Mouse (Mus musculus): ENCODE measurements around the gene Trim62.

The Trim62 gene

DNA sequence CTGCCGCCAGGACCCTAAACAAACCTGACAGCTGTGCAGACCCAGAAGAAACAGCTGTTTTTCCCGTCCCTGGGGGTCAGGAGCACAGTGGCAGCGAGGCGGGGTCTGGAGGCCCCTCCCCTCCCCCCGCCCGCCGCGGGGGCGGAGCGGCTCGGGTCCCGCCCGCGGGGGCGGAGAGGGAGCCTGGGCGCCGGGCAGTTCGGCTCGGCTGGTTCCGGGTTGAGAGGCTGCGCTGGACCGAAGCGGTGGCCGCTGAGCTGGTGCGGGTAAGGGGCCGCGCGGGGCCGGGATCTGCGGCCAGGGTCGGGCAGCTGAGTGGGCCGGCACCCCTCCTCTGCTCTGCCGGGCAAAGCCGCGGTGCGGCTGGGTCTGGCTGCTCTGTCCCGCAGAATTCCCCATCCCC is at the start of gene Trim62:
TSS of gene Trim62 (plus strand) at position 202 of the 403 bp plus-strand sequence.
- DNase-seq (ENCODE audit: low spot score): peak; percentile 92

DNA sequence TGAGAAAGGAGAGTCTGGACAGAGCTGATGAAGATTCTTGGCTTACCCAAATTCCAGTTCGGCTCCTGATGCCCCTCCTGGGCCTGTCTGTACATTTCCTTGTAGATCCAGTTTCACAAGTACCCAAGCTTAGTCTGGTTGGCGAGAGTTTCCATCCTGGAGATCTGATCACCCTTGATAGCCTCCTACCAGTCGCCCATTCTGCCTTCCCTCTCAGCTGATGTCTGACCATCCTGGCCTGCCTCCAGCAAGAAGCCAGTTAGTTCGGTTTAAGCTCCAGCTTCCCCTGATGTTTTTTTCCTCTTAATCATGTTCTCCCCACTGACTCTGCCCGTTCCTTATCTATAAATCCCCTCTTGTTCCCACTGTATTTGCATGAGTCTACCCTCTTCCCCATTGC is 45.2 kb upstream of the Trim62 start:
- DNase-seq (ENCODE audit: low spot score): peak; percentile 29

- peak; percentile 77 for DNase-seq (ENCODE audit: low spot score)
Observed at GRCm38 (mm10) chr4:128839811-128840738, 43.3 kb upstream of the Trim62 start.

GRCm38 (mm10) chr4:128841259-128841658 is 42.1 kb upstream of the Trim62 start:
- peak; percentile 40 for DNase-seq (ENCODE audit: low spot score)

GRCm38 (mm10) chr4:128844566-128844965 is 38.8 kb upstream of the Trim62 start:
- no peak for DNase-seq (ENCODE audit: low spot score)

DNA sequence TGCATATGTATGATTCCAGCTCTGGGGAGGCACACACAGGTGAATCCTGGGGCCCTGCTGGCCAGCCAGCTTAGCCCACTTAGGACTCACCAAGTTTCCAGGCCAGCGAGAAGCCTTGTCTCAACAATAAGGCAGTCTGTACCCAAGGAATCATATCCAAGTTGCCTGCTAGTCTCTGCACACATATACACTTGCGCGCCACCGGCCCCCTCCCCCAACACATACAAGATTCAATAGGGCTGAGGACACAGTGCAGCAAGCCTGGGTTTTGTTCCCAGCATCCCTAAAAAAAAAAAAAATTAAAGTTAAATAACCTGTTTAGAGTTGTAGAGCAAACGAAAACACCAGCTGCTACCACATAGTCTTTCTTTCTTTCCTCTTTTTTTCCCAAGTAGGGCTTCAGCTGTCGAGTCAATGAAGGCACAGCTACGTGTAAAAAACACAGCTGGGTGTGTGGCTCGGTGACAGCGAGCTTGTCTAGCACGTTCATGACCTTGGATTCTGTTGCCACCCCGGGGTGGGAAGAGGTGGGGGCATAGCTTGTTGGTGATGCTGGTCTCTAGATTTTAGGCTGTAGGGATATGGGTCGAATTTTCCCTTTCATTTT is 37.9 kb upstream of the Trim62 start:
- no peak for DNase-seq (ENCODE audit: low spot score)

DNA sequence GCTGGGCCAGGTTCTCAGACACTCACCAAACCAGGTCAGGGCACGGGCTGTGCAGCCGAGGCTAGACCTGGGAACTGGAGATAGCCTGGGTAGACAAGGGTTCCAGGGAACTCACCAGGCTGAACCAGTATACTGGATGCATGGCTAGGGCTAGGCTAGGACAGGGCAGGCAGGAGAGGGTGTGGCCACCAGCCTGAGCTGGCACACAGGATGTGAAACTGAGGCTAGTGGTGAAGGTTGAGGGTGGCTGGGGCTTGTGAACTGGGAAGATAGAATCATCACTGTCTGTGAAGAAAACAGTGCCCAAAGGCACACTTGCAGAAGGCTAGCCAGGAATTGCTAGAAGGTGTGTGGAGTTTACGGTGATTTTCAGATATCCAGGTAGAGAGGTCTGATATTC is 34.4 kb upstream of the Trim62 start:
- DNase-seq (ENCODE audit: low spot score): no peak

- no peak for DNase-seq (ENCODE audit: low spot score)
Observed at GRCm38 (mm10) chr4:128849686-128850085, 33.7 kb upstream of the Trim62 start.

DNA sequence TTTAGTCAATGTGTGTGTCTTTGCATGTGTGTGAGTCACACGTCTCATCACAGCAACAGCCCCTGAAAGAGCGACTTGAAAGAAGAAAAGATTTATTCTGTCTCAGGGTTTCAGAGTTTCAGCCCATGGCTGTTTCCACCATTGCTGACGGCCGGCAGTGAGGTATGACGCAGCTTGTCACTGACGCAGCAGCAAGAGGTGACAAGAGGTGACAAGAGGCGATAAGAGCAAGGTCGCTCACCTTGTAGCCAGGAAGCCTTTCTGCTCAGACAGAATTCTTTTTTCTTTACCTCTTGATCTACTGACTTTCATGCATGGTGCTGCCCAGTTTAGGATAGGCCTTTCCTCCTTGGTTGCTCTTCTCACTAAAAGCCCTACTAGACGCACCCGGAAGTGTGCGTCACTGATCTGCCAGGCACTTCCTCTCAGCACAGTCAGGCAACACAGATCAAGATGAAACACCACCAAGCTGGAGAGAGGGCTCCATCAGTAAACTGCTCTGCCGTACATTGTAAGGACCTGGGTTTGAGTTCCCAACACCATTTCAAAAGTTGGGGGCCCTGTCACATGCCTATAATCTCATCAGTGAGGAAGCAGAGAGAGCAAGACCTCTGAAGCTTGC is 31.0 kb upstream of the Trim62 start:
- no peak for DNase-seq (ENCODE audit: low spot score)

DNA sequence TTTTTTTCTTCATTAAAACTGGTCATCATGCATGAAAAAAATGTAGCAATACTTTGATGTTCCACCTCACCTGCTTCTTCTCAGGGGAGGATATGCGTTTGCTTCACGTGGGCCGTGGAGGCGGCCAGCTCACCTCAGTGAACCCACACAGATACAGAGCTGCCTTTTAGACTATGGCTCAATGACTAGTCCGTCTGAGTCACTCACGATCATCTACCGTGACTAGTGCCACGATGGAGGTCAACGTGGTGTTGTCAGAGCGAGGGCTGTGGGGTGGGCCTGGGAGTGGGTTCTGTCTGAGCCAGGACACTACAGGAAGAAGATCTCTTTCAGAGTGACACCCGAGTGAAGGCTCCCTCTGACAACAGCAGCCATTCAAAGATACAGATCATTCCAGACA is 30.3 kb upstream of the Trim62 start:
- no peak for DNase-seq (ENCODE audit: low spot score)

GRCm38 (mm10) chr4:128855613-128856040 is 27.8 kb upstream of the Trim62 start:
- peak; percentile 41 for DNase-seq (ENCODE audit: low spot score)

DNA sequence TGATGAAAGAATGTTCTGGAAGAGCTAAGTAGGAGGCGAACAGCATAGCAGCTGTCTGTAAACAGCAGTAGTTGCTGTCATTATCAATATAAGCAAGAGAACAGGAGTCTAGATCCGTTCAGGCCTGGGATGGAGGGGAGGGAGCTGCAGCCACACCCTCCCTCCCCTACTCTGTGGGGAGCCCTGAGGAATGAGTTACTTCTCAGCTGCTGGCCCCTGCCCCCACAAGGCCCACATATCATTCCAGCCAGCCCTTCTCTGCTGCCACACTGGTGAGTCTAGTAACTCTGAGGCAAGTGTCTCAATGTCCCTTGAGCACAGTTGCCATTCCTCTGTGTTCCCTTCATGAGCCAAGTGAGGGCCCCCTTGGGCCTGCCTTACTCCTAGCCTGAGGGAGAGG is 26.2 kb upstream of the Trim62 start:
- DNase-seq (ENCODE audit: low spot score): no peak

DNA sequence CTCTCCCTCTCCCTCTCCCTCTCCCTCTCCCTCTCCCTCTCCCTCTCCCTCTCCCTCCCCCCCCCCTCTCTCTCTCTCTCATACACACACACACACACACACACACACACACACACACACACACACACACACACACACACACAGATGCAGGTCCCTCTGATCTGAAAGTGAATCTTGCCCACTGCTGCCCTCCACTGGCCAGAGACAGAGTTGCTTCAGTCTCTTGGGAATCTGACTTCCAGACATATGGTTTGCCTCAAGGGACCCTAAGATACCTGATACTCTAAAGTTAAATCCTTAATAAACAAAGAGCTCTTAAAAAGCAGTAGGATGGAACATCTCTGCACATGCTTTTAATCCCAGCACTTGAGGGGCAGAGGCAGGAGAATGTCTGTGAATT is 25.2 kb upstream of the Trim62 start:
- DNase-seq (ENCODE audit: low spot score): peak; percentile 88

GRCm38 (mm10) chr4:128858878-128859277 is 24.5 kb upstream of the Trim62 start:
- DNase-seq (ENCODE audit: low spot score): no peak

GRCm38 (mm10) chr4:128872992-128873391 is 10.4 kb upstream of the Trim62 start:
- no peak for DNase-seq (ENCODE audit: low spot score)

GRCm38 (mm10) chr4:128874062-128874461 is 9.3 kb upstream of the Trim62 start:
- DNase-seq (ENCODE audit: low spot score): no peak

GRCm38 (mm10) chr4:128875439-128875838 is 7.9 kb upstream of the Trim62 start:
- DNase-seq (ENCODE audit: low spot score): no peak

- peak; percentile 66 for DNase-seq (ENCODE audit: low spot score)
Observed at GRCm38 (mm10) chr4:128877520-128877919, 5.9 kb upstream of the Trim62 start.

DNA sequence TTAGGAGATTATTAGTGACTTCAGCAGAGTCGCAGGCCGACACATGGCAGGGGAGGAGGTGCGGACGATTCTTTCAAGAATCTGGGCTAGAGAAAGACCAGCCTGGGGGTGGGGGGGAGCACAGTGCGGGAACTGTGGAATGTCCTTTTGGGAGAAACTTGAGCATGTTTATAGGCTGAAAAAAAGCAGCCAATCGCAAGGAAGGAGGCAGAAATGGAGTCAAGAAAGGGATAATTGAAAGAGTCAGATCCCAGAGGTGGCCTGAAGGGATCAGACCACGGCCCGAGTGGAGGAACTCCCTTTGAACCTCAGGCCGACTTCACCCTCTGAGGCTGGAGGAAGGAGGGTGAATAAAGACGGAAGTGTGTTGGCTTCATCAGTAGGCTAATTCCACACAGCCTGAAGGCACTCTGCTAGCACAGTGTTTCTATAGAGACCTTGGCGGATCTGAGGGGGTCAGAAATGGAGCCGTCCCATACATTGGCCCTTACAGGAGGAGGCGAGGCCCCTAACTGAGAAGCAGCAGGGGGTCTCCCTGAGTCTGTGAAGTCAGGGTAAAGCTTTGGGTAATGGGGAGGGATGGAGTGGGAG is 4.4 kb upstream of the Trim62 start:
- no peak for DNase-seq (ENCODE audit: low spot score)

- peak; percentile 79 for DNase-seq (ENCODE audit: low spot score)
Observed at GRCm38 (mm10) chr4:128883801-128884710, 676 bp downstream of the Trim62 start.

DNA sequence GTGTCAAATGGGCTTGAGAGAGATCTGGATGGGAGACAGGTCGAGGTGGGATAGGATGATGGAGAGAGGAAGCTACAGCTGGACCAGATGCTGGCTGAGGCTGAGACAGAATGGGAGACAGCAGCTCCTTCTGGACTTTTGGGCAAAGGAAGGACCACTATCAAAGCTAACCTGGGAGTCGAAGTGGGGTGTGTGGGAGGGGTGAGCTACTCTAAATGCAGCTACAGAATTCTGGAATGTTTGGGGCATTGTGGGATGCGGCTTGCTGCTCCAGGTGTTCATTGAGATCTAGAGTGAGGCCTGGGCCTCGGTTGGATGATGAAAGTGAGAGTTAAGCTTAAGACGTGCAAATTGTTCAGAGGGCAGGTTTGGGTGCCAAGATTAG is 1.3 kb downstream of the Trim62 start:
- no peak for DNase-seq (ENCODE audit: low spot score)

All from MN1 (cell line).